Mouse (Mus musculus) ES-Bruce4 (cell line): ENCODE measurements at regions not wholly inside any gene's neighbourhood (a gene's known extent, or its start where the extent isn't known, plus 50 kb on each side); places are given as distances from the start of the nearest gene placed in this dataset.

Source experiments
- CTCF ChIP-seq: IDR thresholded peaks from one replicate; pipeline ENCODE4 v1.8.1; 2011; ENCODE audit warnings: low read depth, low read length
- POLR2A ChIP-seq: IDR thresholded peaks from one replicate; pipeline ENCODE4 v1.8.1; 2011; ENCODE audit warnings: low read length; ENCODE audit not compliant: insufficient read depth

DNA sequence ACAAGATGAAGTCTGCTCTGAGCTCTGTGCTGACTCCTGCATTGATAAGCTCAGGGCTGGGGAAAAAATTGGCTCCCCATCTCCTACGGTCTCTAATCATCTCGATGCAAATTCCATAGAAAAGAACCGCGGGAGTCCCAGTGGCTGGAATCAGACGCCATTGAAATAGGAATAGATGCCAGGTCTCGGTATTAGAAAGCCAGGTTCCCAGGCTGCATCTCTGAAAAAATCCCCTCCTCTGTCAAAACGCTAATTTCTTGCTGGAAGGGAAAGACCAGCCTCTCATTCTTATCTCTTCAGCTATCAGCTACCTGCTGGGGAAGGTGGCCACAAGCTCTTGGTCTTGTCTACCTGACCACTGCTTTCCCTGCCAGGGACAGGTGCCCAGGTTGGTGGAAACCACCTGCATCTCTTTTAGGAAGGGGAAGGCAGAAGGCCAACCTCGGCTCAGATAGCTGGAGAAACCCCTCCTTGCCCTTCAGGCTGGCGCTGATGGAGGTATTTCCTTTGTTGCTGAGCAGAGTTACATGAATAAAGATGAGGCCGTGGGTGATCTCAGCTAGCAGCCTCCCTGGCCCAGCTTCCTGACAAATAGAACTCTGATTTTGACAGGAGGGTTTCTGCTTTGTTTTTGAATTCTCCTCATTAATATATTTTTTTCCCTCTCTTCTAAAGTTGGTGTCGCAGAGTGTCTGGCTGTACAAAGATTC lies 638.1 kb downstream of the Tbc1d22a start:
- TF ChIP-seq CTCF = no peak
- TF ChIP-seq POLR2A = no peak
